Mouse (Mus musculus): ENCODE data around the gene Sh3kbp1.
A peak's percentile ranks its signal among the peaks of the same experiment; 100 is the strongest.
"Not testable (repeated sequence)": the region's sequence is repeated elsewhere in the genome, so short reads cannot be mapped to it uniquely, and the experiment has no call there.

Gene Sh3kbp1

DNA sequence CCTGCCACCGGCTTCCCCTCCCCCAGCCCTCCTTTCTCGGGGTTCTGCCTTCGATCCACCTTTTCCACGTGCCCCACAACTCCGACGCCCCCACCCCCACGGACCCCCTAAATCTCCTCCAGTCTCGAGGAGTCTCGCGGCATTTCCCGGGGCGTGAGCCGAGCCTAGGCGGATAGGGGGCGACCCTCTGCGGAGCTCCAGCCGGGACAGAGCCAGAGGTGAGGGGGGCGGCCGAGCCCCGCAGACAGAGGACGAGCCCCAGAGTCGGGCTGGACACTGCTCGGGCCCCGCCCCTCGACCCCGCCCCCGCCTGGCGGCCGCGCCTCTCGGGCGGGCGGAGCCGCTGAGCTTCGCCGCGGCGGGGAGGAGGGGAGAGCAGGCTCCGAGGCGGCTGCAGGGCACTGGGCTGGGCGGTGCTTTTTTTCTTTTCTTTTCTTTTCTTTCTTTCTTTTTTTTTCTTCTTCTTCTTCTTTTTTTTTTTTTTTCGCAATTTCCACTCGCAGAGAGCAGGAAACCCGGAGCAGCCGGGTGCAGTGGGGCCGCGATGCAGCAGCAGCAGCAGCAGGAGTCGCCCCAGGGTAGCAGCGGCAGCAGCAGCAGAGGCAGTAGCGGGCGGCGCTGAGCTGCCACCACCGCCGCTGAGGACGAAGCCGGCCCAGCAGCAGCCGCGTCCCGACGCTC, at the start of gene Sh3kbp1:
Gene Sh3kbp1 (plus strand): TSS at position 366 of the 681 bp plus-strand sequence.
- peak; percentile 35 for DNase-seq

DNA sequence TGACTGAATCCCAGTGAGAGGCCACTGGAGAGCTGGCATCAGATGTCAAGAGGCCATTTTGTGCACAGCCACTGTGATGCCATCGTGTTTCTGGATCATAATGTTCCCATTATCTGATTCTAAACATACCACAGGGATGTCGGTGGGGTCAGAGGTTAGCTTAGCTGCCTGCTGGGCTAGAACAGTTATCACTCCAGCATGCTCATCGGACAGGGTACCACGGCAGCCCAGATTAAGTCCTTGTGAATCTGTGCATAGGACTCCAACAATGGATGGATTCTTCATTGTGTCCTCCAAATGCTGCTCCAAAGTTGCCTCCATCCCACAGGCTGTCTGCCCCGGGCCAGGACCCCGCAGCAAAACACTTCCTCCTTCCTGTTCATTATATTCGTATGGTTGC, 42.3 kb upstream of the Sh3kbp1 start:
- not testable (repeated sequence) for DNase-seq

DNA sequence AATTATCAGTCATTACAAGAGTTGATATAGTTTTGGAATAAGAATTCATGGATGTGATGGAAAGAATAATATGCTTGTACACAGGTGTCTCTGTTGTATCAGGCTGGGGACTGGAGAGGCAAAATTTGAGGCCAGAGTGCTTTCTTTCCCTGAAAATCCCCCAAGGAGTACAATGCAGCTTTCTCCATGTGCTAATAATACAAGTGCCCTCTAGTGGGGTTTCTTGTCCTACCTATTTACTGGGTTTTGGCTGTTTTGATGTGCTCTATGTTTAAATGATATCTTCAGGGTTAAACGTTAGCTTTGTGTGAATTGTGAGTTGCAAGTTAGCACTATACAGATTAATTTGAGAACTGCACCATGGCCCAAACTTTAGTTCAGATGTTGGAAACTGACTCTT, 35.4 kb upstream of the Sh3kbp1 start:
- DNase-seq, result no peak

DNA sequence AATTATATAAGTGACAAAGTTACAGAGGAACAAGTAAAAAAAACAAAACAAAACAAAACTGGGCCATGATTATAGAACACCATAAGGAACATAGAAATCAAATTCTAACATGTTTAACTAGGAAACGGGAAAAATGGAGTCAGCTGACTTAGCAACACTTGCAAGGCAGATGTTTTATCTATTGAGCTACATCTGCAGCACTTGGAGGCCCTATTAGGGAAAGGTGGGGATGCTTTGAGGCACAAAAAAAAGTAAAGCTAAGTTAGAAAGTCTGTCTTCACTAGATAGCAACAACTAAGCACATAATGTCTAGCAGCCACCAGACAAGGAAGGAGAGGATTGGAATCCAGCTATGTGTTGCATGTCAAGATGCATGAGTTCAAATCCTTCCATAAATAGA, 29.6 kb upstream of the Sh3kbp1 start:
- no peak for DNase-seq

DNA sequence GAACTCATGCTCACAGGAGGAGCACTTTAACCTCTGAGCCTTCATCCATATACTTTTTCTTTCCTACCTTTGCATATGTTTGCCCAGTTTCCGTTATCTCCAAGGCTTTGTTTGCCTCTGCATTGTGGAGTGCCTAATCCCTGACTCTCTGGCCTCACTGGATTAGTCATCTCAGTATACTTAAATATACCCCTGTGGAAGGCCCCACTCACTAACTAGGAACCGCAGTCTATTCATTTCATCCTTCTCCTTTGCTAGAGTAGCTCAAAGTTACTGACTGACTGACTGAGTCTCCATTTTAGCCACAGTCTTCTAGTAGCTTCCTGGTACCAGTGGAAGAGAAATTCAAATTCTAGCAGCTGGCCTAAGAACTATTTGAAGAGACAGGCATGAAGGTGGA, 22.2 kb upstream of the Sh3kbp1 start:
- DNase-seq, result no peak

DNA sequence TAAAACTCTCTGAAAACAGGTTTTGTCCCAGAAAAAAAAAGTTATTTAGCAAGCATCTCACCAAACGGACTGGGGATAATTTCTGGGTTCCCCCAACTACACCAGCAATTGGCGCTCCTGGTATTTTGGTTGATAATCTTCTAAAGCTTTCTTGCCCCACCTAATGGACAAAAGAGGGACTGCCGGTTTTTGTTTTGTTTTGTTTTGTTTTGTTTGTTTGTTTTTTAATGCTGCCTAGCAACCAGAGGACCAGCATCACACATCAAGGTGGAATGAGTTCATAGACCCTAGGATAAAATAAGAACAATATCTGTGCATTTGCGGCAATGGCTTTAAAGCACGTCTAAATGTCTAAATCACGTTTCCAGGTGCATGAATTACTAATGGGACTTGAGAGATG, 20.1 kb upstream of the Sh3kbp1 start:
- no peak for DNase-seq

DNA sequence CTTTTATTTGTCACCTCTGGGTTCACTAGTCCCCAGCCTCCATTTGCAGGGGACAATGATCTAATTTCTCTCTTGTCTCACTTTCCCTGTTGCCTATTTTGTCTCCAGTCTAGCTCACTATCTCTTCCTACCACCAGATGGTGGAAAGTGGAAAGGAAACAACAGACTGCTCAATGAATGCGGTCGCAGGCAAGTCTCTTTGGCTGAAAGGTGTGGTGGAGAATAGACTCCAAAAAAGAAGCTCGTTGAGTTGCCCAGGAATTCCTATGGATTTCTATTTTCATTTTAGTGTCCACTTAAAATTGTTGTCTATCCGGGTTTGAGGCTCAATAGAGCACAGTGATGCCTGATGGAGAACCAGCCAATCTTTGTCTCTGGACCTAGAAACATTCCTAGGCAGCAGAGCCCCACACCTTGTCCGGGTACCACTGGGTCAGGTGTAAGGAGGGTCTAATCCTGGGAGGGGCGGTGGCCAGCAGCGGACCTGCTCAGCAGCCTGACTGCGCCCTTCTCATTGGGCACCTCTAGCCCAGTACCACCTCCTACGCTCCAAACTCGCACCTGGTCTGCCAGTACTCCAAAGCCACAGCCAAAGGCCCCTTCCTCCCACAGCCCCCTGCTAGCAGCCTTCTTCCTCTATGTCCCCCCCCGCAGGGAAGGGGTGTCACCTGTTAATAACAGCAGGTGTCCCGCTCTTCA, 715 bp upstream of the Sh3kbp1 start:
- DNase-seq, result peak; percentile 2

DNA sequence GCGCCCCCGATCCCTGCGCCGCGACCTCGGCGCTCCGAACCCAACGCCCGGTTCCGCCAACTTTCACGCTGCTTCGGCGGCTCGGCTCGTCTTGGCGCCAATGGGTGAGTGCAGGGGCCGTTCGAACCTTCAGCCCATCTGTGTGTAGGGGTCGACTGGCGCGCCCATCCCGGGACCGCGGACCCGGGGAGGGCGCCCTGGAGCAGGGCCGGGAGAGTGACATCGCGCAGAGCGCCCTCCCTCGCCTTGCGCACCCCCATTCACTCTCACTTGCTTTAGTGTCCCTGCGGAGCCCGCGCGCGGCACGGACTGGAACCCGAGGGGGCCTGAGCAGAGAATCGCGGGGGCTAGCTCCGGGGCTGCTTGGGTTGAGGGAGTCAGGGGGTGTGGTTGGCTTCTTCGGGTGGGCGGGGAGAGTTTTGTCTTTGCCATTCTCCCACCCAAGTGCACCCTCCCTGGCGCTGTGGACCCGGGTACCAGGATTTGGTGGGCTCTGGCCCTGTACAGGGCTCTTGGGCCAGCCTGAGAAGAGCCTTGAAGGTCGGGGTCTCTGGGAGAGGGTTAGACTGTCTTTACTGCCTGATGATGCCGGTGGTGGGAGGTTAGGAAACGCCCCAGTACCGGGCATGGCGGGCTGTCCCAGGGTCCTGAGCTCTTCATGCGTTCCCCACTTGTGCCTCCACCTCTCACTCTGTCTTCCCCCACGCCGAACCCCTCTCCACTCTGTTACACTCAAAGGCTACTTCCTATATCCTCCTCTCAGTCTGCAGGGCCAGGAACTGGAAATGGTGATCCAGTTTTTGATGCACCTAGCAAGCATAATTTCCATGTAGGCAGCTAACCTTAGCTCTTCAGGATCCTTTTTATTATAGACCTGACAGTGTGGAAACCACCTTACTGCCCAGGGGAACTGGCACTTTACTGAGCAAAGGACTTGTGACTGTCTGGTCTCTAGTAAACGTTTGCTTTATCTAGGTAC, 805 bp downstream of the Sh3kbp1 start:
- peak; percentile 12 for DNase-seq

DNA sequence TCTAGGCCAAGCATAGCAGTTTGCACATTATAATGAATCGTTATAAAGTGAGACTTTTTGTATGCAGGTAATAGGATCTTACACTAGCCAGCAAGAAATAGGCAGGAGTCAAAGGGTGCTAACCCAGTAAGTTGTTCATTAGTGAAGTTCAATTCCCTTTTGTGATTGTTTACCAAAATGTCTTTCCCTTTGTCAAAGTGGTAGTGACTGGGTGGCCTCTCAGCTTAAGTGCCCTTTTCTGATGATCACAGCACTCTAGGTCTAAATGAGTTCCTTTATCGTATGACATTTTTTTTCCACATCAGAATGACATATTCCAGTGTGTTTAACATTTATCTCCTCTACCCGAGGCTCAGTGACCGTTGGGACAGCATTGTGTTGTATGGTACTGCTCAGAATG, 1.6 kb downstream of the Sh3kbp1 start:
- DNase-seq, result no peak

DNA sequence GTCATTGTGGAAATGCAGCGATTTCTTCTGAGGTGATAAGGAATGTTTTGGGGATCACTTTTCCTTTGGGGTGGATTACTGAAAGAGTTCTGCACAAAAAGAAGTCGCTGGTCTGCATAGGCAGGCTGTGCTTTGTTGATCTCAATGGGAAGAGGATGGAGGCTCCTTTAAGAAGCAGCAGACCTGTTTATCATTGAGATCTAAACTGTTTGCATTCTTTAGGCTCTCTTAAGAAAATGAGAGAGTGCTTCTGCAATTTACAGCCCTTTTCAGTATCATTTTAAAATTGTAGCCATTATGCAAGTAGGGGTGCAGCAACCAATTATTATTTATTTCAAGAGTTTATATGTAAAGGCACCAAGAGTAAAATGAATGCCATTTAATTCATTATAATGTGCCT, 2.1 kb downstream of the Sh3kbp1 start:
- no peak for DNase-seq

DNA sequence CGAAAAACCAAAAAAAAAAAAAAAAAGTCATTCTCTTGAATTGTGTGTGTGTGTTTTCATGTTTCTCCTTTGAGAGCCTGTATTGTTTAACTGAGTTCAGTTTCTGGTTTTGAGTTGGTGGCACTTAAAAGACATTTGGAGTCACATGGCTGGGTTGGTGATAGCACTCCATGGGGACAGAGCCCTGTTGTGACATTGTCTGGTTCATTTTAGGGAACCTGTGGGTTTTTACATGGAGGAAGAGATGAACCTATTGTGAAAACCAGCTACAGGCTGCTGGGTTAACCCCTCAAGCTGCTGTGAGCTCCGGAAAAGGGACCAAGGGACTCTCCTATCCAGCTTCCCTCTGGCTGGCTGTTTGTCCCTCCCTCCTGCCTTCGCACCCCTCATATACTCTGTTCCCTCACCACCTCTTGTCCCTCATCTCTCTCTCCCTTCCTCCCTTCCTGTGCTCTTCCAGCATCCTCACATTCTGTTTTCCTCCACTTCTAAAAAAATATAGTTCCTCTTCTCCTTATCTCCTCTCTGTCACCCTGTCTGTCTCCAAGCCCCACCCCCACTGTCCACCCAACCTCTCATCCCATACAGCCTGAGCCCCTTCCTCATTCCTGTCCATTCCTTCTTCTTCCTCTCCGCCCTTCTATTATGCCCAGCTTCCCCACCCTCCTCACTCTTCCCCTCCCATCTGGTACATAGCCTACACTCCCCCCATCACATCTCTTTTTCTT, 11.6 kb downstream of the Sh3kbp1 start:
- no peak for DNase-seq

DNA sequence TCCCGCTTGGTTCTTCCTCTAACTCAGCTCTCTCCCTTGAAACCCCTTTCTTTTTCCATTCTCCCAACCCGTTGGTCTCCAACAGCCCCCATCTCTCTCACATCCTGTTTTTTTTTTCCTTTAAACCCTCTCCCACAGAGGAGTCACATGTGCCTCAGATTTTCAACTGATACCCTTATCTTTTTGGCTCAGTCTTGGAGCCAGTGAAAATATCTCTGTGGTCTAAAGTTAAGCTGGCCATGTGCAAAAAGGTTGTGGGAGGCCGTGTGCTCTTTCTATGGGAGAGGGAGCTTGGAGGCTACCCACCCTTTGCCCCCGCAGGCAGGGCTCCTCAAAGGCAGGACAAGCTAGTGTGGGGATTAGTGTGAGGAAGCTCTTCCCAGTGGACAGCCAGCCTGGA, 12.9 kb downstream of the Sh3kbp1 start:
- no peak for DNase-seq

DNA sequence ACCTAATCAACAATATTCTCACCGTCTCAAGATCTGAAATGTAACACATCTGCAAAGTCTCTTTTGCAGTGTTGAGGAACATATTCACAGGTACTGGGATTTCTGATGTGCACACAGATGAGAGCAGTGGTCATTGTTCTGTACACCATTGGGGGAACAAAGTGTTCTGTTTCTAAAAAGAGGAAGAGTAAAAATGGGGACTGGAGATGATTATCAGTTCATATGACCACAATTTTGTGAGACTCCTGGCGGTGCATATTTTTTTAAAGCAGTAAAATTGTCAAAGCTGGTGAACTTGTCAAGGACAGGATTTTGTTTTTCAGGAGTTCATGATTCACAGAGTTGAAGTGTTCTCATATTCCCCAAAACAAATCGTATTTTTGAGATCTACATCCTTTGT, 18.2 kb downstream of the Sh3kbp1 start:
- DNase-seq, result no peak

DNA sequence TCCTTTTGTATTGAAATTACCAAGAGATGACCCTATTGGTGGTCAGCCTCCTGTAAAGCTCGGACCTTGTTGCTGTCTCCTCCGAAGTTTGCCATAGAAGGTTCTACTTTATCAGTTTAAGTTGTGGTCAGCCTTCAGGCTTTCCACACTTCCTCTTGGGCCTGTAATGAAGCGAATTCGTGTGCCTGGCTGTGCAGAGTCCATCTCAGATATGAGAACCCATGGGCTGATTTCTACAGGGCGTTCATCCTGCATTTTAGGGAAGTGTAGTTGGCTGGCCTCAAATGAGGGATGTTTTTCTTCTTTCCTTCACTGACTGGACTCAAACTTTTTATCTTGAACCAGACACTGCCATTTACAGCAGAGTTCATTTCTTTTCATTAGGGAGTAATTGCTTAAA, 20.5 kb downstream of the Sh3kbp1 start:
- no peak for DNase-seq

DNA sequence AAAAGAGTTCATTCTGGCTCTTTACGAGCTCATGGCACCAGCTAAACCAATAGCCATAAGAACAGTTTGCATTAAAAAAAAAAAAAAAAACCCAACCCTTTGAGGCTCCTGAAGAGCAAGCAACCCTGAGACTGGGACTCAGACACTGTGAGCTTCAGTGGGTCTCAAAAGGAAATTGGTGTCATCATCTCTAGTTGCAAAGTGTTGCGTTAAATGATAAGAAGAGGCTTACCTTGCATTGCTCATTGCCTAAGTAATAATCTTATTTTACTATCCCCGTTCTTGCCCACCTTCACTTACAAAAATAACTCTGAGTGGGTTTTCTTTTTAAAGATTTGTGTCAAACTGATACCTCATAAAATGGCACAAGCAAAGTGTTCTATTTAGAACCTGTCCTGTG, 21.5 kb downstream of the Sh3kbp1 start:
- DNase-seq, result no peak

DNA sequence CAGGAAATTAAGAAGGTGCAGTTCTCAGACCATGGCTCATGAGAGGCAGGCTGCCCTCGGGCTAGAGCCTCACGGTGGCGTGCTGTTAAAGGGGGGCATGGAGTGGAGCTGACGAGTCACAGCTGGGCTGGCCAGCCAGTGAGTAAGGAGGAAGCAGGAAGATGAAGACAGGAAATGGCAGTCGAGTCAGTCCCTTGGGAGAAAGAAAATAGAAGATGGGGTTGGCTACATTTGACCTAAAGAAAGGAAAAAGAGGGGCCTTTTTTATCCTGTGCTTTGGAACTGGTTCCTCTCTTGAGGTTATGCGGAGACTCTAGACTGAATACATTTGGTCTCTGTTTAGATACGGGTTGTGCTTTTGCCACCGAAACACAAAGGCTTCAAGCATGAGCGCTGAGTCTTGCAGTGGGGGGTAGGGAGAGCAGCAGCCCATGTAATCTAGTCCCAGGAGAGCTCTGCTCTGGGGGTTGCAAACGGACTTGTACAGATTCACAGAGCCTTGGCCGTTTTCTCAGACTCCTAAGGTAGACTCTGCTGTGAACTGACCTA, 23.1 kb downstream of the Sh3kbp1 start:
- DNase-seq, result no peak

DNA sequence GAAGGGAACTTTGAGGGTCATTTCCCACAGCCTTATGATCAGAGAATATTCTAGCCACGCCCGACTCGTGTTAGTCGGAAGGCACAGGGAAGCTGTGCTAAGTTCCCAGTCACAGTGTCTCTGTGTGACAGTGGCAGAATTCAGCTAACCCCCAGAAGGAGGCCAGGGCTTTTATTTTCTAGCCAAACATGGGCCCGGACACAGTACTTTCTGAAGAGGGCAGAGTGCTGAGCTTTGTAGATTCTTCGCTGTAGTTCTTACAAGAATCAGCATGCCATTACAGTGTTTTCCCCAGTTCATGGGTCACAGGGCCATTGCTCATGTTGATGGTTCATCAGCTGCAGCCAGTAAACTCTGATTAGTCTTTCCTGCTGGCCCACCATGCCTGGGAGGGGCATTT, 23.7 kb downstream of the Sh3kbp1 start:
- DNase-seq, result no peak

DNA sequence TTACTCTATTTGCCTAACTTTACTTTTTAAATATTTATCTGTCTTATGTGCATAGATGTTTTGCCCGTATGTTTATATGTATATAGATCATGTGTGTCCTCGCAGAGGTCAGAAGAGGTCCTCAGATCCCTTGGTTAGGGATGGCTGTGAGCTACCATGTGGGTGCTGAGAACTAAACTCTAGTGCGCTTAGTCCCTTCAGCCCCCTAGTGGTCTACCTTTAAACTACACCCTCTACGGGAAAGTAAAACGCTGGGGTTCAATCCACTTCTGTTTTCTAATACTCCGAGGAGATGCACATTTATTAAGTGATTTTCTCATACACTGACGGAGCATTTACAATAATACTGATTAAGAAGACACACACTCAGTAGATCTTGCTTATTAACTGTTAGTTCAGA, 44.3 kb downstream of the Sh3kbp1 start:
- DNase-seq, result no peak

DNA sequence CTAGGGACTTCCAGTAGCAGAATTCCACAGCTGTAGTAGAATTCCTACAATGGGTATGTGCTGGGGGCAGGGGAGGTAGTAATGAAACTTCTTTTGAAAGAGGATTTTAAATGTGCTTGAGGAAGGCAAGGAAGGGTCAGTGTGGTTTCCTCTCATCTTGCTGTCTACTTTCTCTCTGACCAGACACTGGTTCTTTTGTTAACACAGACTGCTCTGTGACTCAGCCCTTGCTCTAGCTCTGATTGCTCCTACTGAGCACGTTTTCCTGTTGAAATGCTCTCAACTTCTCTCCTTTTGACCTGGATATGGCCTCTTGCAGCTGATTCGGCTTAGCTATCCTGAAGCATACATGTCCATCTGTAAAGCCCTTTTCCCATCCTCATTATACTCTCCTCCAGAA, 45.4 kb downstream of the Sh3kbp1 start:
- DNase-seq, result no peak

DNA sequence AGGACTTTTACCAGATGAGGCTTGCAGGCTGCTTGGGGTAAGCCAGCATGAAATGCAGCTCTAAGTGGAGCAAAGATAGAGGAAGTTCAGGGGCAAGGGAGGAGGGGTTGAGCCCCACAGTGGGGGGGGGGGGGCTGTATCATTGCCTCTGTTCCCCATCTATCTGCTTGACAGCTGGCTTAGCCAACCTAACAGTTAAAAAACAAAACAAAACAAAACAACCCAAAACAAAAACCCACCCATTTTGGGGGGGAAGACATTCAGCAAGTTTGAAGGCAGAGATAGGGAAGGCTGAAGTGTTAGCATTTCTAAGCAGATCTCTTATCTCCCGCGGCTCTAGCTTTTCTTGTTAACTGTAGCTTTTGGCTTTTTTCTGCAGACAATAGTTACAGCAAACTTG, 49.2 kb downstream of the Sh3kbp1 start:
- DNase-seq, result no peak

DNA sequence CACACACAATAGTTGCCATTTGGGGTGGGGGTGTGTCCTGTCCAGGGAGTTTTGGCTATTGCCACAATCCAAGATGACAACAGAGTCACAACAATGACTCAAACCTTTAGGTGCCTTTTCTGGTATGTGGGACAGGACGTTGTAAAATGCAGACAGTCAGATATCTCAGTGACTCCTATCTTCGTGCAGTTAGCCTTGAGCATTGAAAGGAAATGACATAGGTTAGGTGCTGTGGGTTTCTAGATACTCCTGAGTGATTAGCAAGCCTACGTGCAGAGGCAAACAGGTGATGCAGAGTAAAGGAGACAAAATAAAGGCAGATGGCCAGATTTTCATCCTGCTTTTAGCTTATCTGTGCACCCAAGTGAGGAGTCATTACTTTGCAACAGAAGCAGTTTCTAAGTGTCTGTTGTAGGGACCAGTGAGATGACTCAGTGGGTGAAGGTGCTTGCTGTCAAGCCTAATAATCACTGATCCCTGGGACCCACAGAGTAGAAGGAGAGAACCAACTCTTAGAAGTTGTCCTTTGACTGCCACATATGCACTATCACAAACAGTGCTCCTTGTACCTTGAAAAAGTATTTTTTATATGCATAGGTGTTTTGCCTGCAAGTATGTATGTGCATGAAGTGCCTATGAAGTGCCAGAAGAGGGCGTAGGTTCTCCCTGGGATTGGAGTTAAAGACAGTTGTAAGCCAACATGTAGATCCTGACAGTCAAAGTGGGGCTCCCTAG, 50.7 kb downstream of the Sh3kbp1 start:
- no peak for DNase-seq

DNA sequence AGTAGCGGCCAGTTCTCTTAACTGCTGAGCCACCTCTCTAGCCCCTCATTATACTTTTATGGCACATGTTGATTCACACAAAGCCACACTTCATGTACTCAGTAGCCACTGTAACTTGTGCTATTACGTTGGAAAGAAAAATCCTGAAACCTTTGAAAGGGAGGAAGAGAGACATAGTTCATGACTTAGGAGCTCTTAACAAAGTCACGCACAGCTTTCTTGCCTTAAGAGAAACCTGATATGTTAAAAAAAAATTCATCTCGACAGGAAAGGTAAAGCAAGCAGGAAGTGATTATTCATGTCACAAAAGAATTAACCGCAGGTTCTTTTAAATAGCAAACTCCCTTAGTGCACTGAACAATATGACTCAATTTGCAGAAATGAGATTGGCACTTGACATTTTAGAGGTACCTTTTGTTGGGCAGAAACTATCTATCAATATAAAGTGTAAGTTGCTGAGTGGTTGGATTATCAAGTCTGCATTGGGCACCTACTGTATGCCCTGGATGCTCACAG, 51.3 kb downstream of the Sh3kbp1 start:
- DNase-seq, result no peak

Measured in cerebellum, adult 11-12 months (tissue).